Mouse (Mus musculus): ENCODE measurements at regions not wholly inside any gene's neighbourhood (a gene's known extent, or its start where the extent isn't known, plus 50 kb on each side); places are given as distances from the start of the nearest gene placed in this dataset.
A peak's percentile ranks its signal among the peaks of the same experiment; 100 is the strongest.

- no peak for ATAC-seq (replicated peaks)
- Histone ChIP-seq H3K27me3 (replicated peaks) (no peaks in the 10 kb centered on the region), H3K27ac (no peak overlapping the region), H3K36me3 (replicated peaks) (no peaks in the 10 kb centered on the region), H3K4me2 (no peak overlapping the region), H3K9me3 (no peaks in the 10 kb centered on the region), H3K9ac (no peak overlapping the region), H3K4me1 (0 out of 2 replicates have a peak, but pooled peaks cover 7% of the 10 kb centered on the region), H3K4me3 (no peak overlapping the region)
- 66% methylated on average over 6 of the region's 6 CpGs for WGBS
Measured at GRCm38 (mm10) chr2:51305411-51305810, 156.5 kb upstream of the Rnd3 start.

- Histone ChIP-seq H3K9me3 (no peaks in the 10 kb centered on the region), H3K4me2 (no peak overlapping the region), H3K27ac (no peak overlapping the region; the same call in 1 of the 2 replicates), H3K27me3 (replicated peaks) (no peaks in the 10 kb centered on the region), H3K4me1 (0 out of 2 replicates have a peak, but pooled peaks cover 7% of the 10 kb centered on the region), H3K4me3 (no peak overlapping the region), H3K9ac (no peak overlapping the region), H3K36me3 (replicated peaks) (no peaks in the 10 kb centered on the region)
- 48% methylated on average over 6 of the region's 6 CpGs for WGBS
- ATAC-seq (replicated peaks): no peak
Measured at GRCm38 (mm10) chr2:51304694-51305093, 155.8 kb upstream of the Rnd3 start.

DNA sequence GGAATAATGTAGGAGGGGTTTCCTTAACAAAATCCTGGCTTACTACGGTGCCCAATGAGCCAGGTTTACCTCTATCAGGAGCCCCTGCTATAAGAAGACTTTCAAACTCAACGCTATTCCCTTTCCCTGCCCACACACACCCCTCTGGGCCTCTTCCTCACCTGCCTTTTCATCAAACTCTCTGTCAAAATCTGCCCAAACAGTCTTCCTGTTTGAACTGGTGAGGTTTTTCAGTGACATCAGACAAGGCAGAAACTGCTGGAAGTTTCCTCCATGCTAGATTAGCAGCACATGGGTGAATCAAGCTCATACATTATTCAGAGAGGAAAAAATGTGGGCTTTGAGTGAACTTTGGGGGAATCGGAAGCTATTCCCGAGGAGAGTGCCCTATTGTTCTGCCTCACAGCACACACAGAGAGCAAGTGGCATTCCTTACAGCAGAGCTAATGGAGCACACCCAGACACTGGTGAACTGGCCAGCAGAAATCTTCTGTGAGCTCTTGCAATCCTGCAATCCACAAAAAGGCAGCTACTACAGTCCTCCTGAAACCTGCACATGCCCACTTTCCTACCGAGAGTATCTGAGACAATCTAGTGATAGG lies 141.8 kb upstream of the Rnd3 start:
- Histone ChIP-seq H3K4me2 (no peak overlapping the region), H3K36me3 (replicated peaks) (no peaks in the 10 kb centered on the region), H3K4me3 (no peak overlapping the region), H3K9me3 (no peaks in the 10 kb centered on the region), H3K9ac (no peak overlapping the region), H3K4me1 (peaks cover 4% of the 10 kb centered on the region; the same call in 1 of the 2 replicates), H3K27me3 (replicated peaks) (no peaks in the 10 kb centered on the region), H3K27ac (no peak overlapping the region)
- 0 out of 2 replicates have a peak, but pooled peaks have one; percentile 42 for ATAC-seq (replicated peaks)
- WGBS: 38% methylated on average over 5 of the region's 5 CpGs

- Histone ChIP-seq H3K4me2 (no peak overlapping the region), H3K36me3 (replicated peaks) (no peaks in the 10 kb centered on the region), H3K9ac (no peak overlapping the region), H3K9me3 (no peaks in the 10 kb centered on the region), H3K4me3 (no peak overlapping the region), H3K27ac (no peak overlapping the region), H3K27me3 (replicated peaks) (no peaks in the 10 kb centered on the region), H3K4me1 (peaks cover 7% of the 10 kb centered on the region)
- ATAC-seq (replicated peaks): no peak
- 88% methylated on average over 3 of the region's 3 CpGs for WGBS
Measured at GRCm38 (mm10) chr2:51288678-51289077, 139.8 kb upstream of the Rnd3 start.

DNA sequence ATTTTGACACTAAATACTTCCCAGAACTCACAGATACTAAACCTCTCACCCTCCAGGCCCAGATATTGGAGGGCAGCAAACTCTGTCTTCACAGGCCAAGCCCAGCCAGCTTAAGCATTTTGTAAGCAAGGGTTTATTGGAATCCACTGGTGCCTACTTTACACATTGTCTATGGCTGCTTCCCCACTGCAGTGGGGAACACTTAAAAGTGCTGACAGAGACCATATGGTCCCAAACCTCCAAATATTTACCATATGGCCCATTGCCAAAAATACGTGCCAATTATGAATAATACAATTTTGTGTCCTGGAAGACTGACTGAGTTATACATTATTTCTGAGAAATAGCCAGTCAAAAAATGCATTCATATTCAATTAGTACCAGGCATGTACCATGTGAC lies 136.7 kb upstream of the Rnd3 start:
- Histone ChIP-seq H3K4me2 (no peak overlapping the region), H3K4me1 (peaks cover 3% of the 10 kb centered on the region; the same call in 1 of the 2 replicates), H3K36me3 (replicated peaks) (no peaks in the 10 kb centered on the region), H3K27ac (no peak overlapping the region), H3K4me3 (no peak overlapping the region), H3K9me3 (no peaks in the 10 kb centered on the region), H3K9ac (no peak overlapping the region), H3K27me3 (replicated peaks) (no peaks in the 10 kb centered on the region)
- ATAC-seq (replicated peaks): no peak
- WGBS: 69% methylated on average over 1 of the region's 1 CpGs

- no peak overlapping the region for H3K27ac ChIP-seq
- H3K36me3 ChIP-seq (replicated peaks): no peaks in the 10 kb centered on the region
- no peak overlapping the region for H3K9ac ChIP-seq
- WGBS: 24% methylated on average over 4 of the region's 4 CpGs
- H3K4me1 ChIP-seq: peaks cover 3% of the 10 kb centered on the region; the same call in 1 of the 2 replicates
- no peaks in the 10 kb centered on the region for H3K27me3 ChIP-seq (replicated peaks)
- no peaks in the 10 kb centered on the region for H3K9me3 ChIP-seq
- no peak overlapping the region for H3K4me3 ChIP-seq
- no peak overlapping the region for H3K4me2 ChIP-seq
- 0 out of 2 replicates have a peak, but pooled peaks have one; percentile 11 for ATAC-seq (replicated peaks)
Measured at GRCm38 (mm10) chr2:51284781-51285225, 135.9 kb upstream of the Rnd3 start.

DNA sequence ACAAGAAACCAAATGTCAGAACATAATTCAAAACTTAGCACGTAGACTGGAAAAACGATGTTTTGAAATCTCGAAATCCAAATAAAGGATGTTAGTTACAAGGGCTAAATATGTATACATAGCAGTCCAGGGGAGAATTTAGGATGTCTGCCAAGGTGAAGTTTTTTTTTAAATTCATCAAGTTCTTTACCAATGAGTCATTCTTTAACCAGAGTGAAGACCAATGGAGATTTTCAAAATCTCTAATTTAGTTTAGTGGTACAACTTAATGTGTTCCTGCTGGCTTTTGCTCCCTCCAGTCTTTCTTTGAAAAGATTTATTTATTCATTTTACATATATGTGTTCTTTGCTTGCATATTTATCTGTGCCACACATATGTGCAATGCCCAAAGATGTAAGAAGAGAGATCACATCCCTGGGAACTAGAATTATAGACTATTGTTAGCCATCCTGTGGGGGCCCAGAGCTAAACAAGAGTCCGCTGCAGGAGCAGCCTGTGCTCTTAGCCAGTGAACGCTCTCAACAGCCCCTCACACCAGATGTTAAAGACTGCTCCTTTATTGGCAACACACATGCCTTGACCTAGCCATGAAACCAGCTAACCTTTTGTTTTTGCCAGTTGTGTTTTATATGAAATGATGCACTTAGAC lies 130.6 kb upstream of the Rnd3 start:
- Histone ChIP-seq H3K4me2 (no peak overlapping the region), H3K36me3 (replicated peaks) (no peaks in the 10 kb centered on the region), H3K4me1 (no peaks in the 10 kb centered on the region), H3K27ac (no peak overlapping the region), H3K27me3 (replicated peaks) (no peaks in the 10 kb centered on the region), H3K4me3 (no peak overlapping the region), H3K9ac (no peak overlapping the region), H3K9me3 (no peaks in the 10 kb centered on the region)
- WGBS: 80% methylated on average over 5 of the region's 5 CpGs
- no peak for ATAC-seq (replicated peaks)

DNA sequence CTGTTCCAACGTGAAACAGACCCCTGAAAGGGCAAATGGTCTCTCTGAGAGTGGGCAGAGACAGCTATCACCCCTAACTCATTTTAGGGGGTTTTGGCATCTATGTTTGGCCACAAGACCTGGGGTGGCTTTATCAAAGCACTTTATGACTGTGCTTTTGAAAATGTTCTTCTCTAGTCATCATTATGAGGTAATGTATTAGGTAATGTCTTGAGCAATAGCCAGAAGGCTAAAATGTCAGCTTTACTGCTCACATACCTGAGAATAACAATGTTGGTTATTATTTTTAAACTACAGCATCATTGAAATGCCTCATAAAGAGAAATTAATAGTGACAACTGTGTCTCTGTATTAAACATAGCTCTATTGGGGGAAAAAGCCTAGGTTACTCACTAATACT lies 129.9 kb upstream of the Rnd3 start:
- H3K9me3 ChIP-seq: no peaks in the 10 kb centered on the region
- no peaks in the 10 kb centered on the region for H3K27me3 ChIP-seq (replicated peaks)
- H3K9ac ChIP-seq: no peak overlapping the region
- no peaks in the 10 kb centered on the region for H3K36me3 ChIP-seq (replicated peaks)
- H3K4me3 ChIP-seq: no peak overlapping the region
- ATAC-seq (replicated peaks): no peak
- 75% methylated on average over 1 of the region's 1 CpGs for WGBS
- H3K27ac ChIP-seq: no peak overlapping the region
- H3K4me1 ChIP-seq: no peaks in the 10 kb centered on the region
- no peak overlapping the region for H3K4me2 ChIP-seq

DNA sequence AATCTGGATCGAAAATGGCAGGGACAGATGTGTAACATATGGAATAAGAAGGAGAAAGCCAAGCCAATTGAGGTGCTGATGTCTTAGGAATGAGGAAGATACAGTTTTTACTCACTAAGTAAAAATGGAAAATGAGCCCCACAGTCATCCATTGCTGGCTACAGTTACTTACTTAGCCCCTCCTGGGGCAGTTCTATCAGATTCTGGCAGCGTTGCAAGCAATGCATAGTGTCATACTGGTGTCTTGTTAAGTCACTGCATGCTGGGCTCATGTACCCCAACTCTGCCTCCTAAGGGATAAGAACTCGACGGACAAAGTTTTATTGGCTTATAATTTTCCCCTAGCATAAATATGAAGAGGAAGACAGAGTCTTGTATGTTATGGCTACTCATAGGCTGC lies 129.4 kb upstream of the Rnd3 start:
- 88% methylated on average over 4 of the region's 4 CpGs for WGBS

GRCm38 (mm10) chr2:51276591-51276990 lies 127.7 kb upstream of the Rnd3 start:
- H3K27ac ChIP-seq: no peak overlapping the region
- no peaks in the 10 kb centered on the region for H3K36me3 ChIP-seq (replicated peaks)
- no peaks in the 10 kb centered on the region for H3K27me3 ChIP-seq (replicated peaks)
- H3K9ac ChIP-seq: no peak overlapping the region
- no peak for ATAC-seq (replicated peaks)
- H3K4me2 ChIP-seq: no peak overlapping the region
- no peaks in the 10 kb centered on the region for H3K4me1 ChIP-seq
- no peak overlapping the region for H3K4me3 ChIP-seq
- no peaks in the 10 kb centered on the region for H3K9me3 ChIP-seq
- 93% methylated on average over 2 of the region's 2 CpGs for WGBS

More for the DNA sequence above, 129.4 kb upstream of the Rnd3 start:
- no peak overlapping the region for H3K4me2 ChIP-seq
- H3K4me1 ChIP-seq: no peaks in the 10 kb centered on the region
- ATAC-seq (replicated peaks): no peak
- H3K9ac ChIP-seq: no peak overlapping the region
- no peak overlapping the region for H3K27ac ChIP-seq
- H3K9me3 ChIP-seq: no peaks in the 10 kb centered on the region
- H3K27me3 ChIP-seq (replicated peaks): no peaks in the 10 kb centered on the region
- H3K4me3 ChIP-seq: no peak overlapping the region
- H3K36me3 ChIP-seq (replicated peaks): no peaks in the 10 kb centered on the region

- Histone ChIP-seq H3K27ac (no peak overlapping the region), H3K4me2 (no peak overlapping the region), H3K9me3 (no peaks in the 10 kb centered on the region), H3K4me1 (no peaks in the 10 kb centered on the region), H3K36me3 (replicated peaks) (no peaks in the 10 kb centered on the region), H3K9ac (no peak overlapping the region), H3K4me3 (no peak overlapping the region), H3K27me3 (replicated peaks) (no peaks in the 10 kb centered on the region)
- no peak for ATAC-seq (replicated peaks)
- 70% methylated on average over 5 of the region's 5 CpGs for WGBS
Measured at GRCm38 (mm10) chr2:51273300-51273699, 124.4 kb upstream of the Rnd3 start.

DNA sequence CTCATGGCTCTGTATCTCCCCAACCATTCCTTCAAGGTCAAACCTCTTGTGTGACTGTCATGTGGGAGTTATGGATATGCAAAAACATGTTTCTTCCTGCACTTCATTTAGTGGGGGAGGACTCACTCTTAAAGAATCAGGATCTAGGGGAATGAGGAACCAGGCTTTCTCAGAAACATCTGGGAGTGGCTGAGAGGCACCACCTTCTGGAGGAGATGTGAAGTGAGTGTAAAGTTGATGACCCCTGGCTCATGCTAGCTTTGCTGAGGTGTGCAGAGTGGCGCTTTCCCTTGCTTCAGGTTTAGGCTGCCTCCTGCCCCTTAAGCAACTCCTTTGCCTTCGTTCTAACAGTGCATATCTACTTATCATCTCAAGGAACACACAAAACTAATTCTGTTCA lies 119.6 kb upstream of the Rnd3 start:
- H3K9ac ChIP-seq: no peak overlapping the region
- no peaks in the 10 kb centered on the region for H3K27me3 ChIP-seq (replicated peaks)
- no peaks in the 10 kb centered on the region for H3K4me1 ChIP-seq
- no peak overlapping the region for H3K4me3 ChIP-seq
- H3K9me3 ChIP-seq: no peaks in the 10 kb centered on the region
- H3K27ac ChIP-seq: no peak overlapping the region
- no peaks in the 10 kb centered on the region for H3K36me3 ChIP-seq (replicated peaks)
- no peak for ATAC-seq (replicated peaks)
- WGBS: 77% methylated on average over 2 of the region's 2 CpGs
- no peak overlapping the region for H3K4me2 ChIP-seq

DNA sequence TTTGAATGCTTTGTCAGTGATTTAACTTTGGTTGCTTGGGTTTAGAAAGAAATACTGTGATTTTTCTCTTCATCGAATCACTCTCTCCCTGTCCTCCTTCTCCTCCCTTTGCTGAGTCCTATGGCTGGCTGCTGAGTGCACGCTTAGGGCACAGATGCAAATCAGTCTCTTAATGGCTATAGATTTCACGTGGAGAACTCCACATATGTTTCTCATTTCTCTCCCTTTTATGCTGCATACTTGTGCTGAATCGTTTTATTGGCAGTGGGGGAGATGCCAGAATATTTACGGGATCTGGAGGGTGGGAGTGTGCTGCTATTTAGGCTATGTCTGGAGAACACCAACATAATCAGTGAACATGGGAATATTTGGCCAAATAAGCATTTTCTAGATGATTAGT lies 118.8 kb upstream of the Rnd3 start:
- no peak for ATAC-seq (replicated peaks)
- 76% methylated on average over 5 of the region's 5 CpGs for WGBS
- no peaks in the 10 kb centered on the region for H3K4me1 ChIP-seq

More for the DNA sequence above, 118.8 kb upstream of the Rnd3 start:
- no peak overlapping the region for H3K27ac ChIP-seq
- H3K9me3 ChIP-seq: no peaks in the 10 kb centered on the region
- H3K9ac ChIP-seq: no peak overlapping the region
- no peak overlapping the region for H3K4me2 ChIP-seq
- no peaks in the 10 kb centered on the region for H3K36me3 ChIP-seq (replicated peaks)
- no peaks in the 10 kb centered on the region for H3K27me3 ChIP-seq (replicated peaks)
- H3K4me3 ChIP-seq: no peak overlapping the region

All from midbrain, embryonic 15.5 days (tissue).